Mouse (Mus musculus) MEL (cell line): ENCODE results near the gene Gm49450. TPM values are rescaled to one million over a fixed set of nuclear protein-coding genes. Genes with fewer than 3 reads are reported as not detected.

Experiments
- DNase-seq: peaks from one replicate; pipeline ENCODE4 v3.0.0; 2011; ENCODE audit warnings: low read depth, low spot score
- H3K27ac ChIP-seq: 2 replicates; pipeline ENCODE4 v1.5.1; 2012; ENCODE audit warnings: low read depth, mild to moderate bottlenecking, control low read depth, low read length, moderate library complexity; ENCODE audit not compliant: control insufficient read depth
- H3K27me3 ChIP-seq, 2 experiments: fragments of 150-350 bp in 1 of 2; sonication (generic) in 1 of 2; 2 replicates each; pipeline ENCODE4 v1.6.1; 2012; ENCODE audit warnings: low read length in 2 of 2, mild to moderate bottlenecking in 2 of 2, improper control_type of control experiment in 1 of 2, moderate library complexity in 1 of 2; ENCODE audit not compliant: insufficient read depth in 2 of 2, control insufficient read depth in 1 of 2
- H3K36me3 ChIP-seq, 2 experiments: 2 replicates each; pipeline ENCODE4 v1.6.1; 2012 to 2014; ENCODE audit warnings: low read length in 2 of 2, improper control_type of control experiment in 1 of 2, inconsistent platforms in 1 of 2, mild to moderate bottlenecking in 1 of 2; ENCODE audit not compliant: insufficient read depth in 2 of 2, control insufficient read depth in 1 of 2
- H3K4me1 ChIP-seq, 2 experiments: fragments of 150-350 bp in 1 of 2; sonication (generic) in 1 of 2; 2 replicates each; pipeline ENCODE4 v1.6.1; 2012; ENCODE audit warnings: low read length in 2 of 2, improper control_type of control experiment in 1 of 2, mild to moderate bottlenecking in 1 of 2; ENCODE audit not compliant: insufficient read depth in 2 of 2, control insufficient read depth in 1 of 2
- H3K4me3 ChIP-seq, 2 experiments: fragments of 150-350 bp in 1 of 2; sonication (generic) in 1 of 2; 2 replicates each; pipeline ENCODE4 v1.5.1; 2012; ENCODE audit warnings: low read depth in 2 of 2, low read length in 2 of 2, mild to moderate bottlenecking in 2 of 2, moderate library complexity in 2 of 2, control low read depth in 1 of 2, improper control_type of control experiment in 1 of 2; ENCODE audit not compliant: control insufficient read depth in 1 of 2, insufficient read depth in 1 of 2
- H3K79me2 ChIP-seq: 2 replicates; pipeline ENCODE4 v1.6.1; 2012; ENCODE audit warnings: mild to moderate bottlenecking, low read length, moderate library complexity; ENCODE audit not compliant: control insufficient read depth, poor library complexity, insufficient read depth
- H3K9ac ChIP-seq: 2 replicates; pipeline ENCODE4 v1.6.1; 2012; ENCODE audit warnings: low read depth, mild to moderate bottlenecking, control low read depth, low read length, moderate library complexity; ENCODE audit not compliant: control insufficient read depth, poor library complexity, severe bottlenecking
- H3K9me3 ChIP-seq: fragments of 150-350 bp; sonication (generic); replicated peaks from 2 replicates; pipeline ENCODE4 v1.6.1; 2012; ENCODE audit warnings: mild to moderate bottlenecking, low read length, improper control_type of control experiment, moderate library complexity; ENCODE audit not compliant: insufficient read depth
- BHLHE40 ChIP-seq: IDR thresholded peaks from 2 replicates; pipeline ENCODE4 v1.6.1; 2012; ENCODE audit warnings: low read depth, mild to moderate bottlenecking, inconsistent platforms, low read length, improper control_type of control experiment, borderline replicate concordance
- CHD1 ChIP-seq: IDR thresholded peaks from 2 replicates; pipeline ENCODE4 v1.6.1; 2012; ENCODE audit warnings: low read depth, mild to moderate bottlenecking, inconsistent platforms, low read length, improper control_type of control experiment
- CHD2 ChIP-seq: IDR thresholded peaks from 2 replicates; pipeline ENCODE4 v1.6.1; 2011; ENCODE audit warnings: low read length, improper control_type of control experiment
- CTCF ChIP-seq, 3 experiments: IDR thresholded peaks in 2 of 3; conservative IDR thresholded peaks in 1 of 3; 2 replicates each; pipeline ENCODE4 v1.5.1; 2011 to 2012; ENCODE audit warnings: low read length in 3 of 3, low read depth in 2 of 3, mild to moderate bottlenecking in 2 of 3, improper control_type of control experiment in 1 of 3, inconsistent platforms in 1 of 3, mixed read lengths in 1 of 3, moderate library complexity in 1 of 3; ENCODE audit not compliant: control insufficient read depth in 1 of 3, insufficient read depth in 1 of 3, poor library complexity in 1 of 3, severe bottlenecking in 1 of 3
- ELF1 ChIP-seq: IDR thresholded peaks from 2 replicates; pipeline ENCODE4 v1.6.1; 2014; ENCODE audit warnings: low read depth, mild to moderate bottlenecking, inconsistent platforms, low read length, improper control_type of control experiment, moderate library complexity
- EP300 ChIP-seq, 2 experiments: IDR thresholded peaks; 2 replicates each; pipeline ENCODE4 v1.6.1; 2011; ENCODE audit warnings: improper control_type of control experiment in 2 of 2, low read length in 2 of 2, low read depth in 1 of 2, mild to moderate bottlenecking in 1 of 2
- GATA1 ChIP-seq: IDR thresholded peaks from 2 replicates; pipeline ENCODE4 v1.6.1; 2011; ENCODE audit warnings: low read depth, low read length, improper control_type of control experiment
- HCFC1 ChIP-seq: IDR thresholded peaks from 2 replicates; pipeline ENCODE4 v1.6.1; 2012; ENCODE audit warnings: low read depth, mild to moderate bottlenecking, inconsistent platforms, low read length, improper control_type of control experiment, moderate library complexity
- KAT2A ChIP-seq: conservative IDR thresholded peaks from 2 replicates; pipeline ENCODE4 v1.6.1; 2012; ENCODE audit warnings: low read depth, low read length, improper control_type of control experiment, inconsistent platforms
- MAFK ChIP-seq: IDR thresholded peaks from 2 replicates; pipeline ENCODE4 v1.6.1; 2011; ENCODE audit warnings: low read depth, mild to moderate bottlenecking, low read length, improper control_type of control experiment, borderline replicate concordance
- MAX ChIP-seq: IDR thresholded peaks from 2 replicates; pipeline ENCODE4 v1.6.1; 2011; ENCODE audit warnings: low read length, improper control_type of control experiment
- MAZ ChIP-seq: IDR thresholded peaks from 2 replicates; pipeline ENCODE4 v1.6.1; 2012; ENCODE audit warnings: low read depth, mild to moderate bottlenecking, inconsistent platforms, low read length, improper control_type of control experiment
- MEF2A ChIP-seq: IDR thresholded peaks from 2 replicates; pipeline ENCODE4 v1.6.1; 2014; ENCODE audit warnings: low read depth, mild to moderate bottlenecking, inconsistent platforms, low read length, improper control_type of control experiment; ENCODE audit not compliant: poor library complexity, insufficient replicate concordance, severe bottlenecking; ENCODE audit errors: extremely low read depth
- NELFE ChIP-seq: IDR thresholded peaks from 2 replicates; pipeline ENCODE4 v1.6.1; 2011; ENCODE audit warnings: low read depth, low read length, improper control_type of control experiment
- NRF1 ChIP-seq: IDR thresholded peaks from 2 replicates; pipeline ENCODE4 v1.6.1; 2014; ENCODE audit warnings: low read depth, mild to moderate bottlenecking, inconsistent platforms, low read length, improper control_type of control experiment, moderate library complexity; ENCODE audit not compliant: poor library complexity, insufficient read depth, severe bottlenecking
- POLR2A ChIP-seq, 2 experiments: IDR thresholded peaks; 2 replicates each; pipeline ENCODE4 v1.6.1; 2011 to 2012; ENCODE audit warnings: low read length in 2 of 2, mild to moderate bottlenecking in 2 of 2, control low read depth in 1 of 2, improper control_type of control experiment in 1 of 2, low read depth in 1 of 2, moderate library complexity in 1 of 2; ENCODE audit not compliant: control insufficient read depth in 1 of 2, insufficient read depth in 1 of 2, poor library complexity in 1 of 2
- POLR2AphosphoS5 ChIP-seq: IDR thresholded peaks from 2 replicates; pipeline ENCODE4 v1.6.1; 2012; ENCODE audit warnings: low read depth, borderline replicate concordance, mild to moderate bottlenecking, inconsistent platforms, low read length, moderate library complexity, mixed read lengths
- RAD21 ChIP-seq: IDR thresholded peaks from 2 replicates; pipeline ENCODE4 v1.6.1; 2011; ENCODE audit warnings: mild to moderate bottlenecking, low read depth, low read length, improper control_type of control experiment
- RCOR1 ChIP-seq: IDR thresholded peaks from 2 replicates; pipeline ENCODE4 v1.6.1; 2012; ENCODE audit warnings: low read depth, mild to moderate bottlenecking, inconsistent platforms, low read length, improper control_type of control experiment
- SIN3A ChIP-seq: IDR thresholded peaks from 2 replicates; pipeline ENCODE4 v1.6.1; 2012; ENCODE audit warnings: low read length, improper control_type of control experiment, inconsistent platforms
- SMC3 ChIP-seq: IDR thresholded peaks from 2 replicates; pipeline ENCODE4 v1.6.1; 2011; ENCODE audit warnings: low read depth, low read length, improper control_type of control experiment
- TBP ChIP-seq: IDR thresholded peaks from 2 replicates; pipeline ENCODE4 v1.8.0; 2011; ENCODE audit warnings: low read depth, low read length, improper control_type of control experiment
- TCF12 ChIP-seq: IDR thresholded peaks from 2 replicates; pipeline ENCODE4 v1.6.1; 2014; ENCODE audit warnings: low read depth, mild to moderate bottlenecking, inconsistent platforms, low read length, improper control_type of control experiment, moderate library complexity
- UBTF ChIP-seq: IDR thresholded peaks from 2 replicates; pipeline ENCODE4 v1.6.1; 2012; ENCODE audit warnings: low read depth, mild to moderate bottlenecking, inconsistent platforms, low read length, improper control_type of control experiment, moderate library complexity, borderline replicate concordance; ENCODE audit not compliant: insufficient read depth
- USF1 ChIP-seq: IDR thresholded peaks from 2 replicates; pipeline ENCODE4 v1.6.1; 2014; ENCODE audit warnings: low read depth, mild to moderate bottlenecking, inconsistent platforms, low read length, improper control_type of control experiment, moderate library complexity
- USF2 ChIP-seq, 2 experiments: IDR thresholded peaks; 2 replicates each; pipeline ENCODE4 v1.6.1; 2011 to 2012; ENCODE audit warnings: improper control_type of control experiment in 2 of 2, low read length in 2 of 2, borderline replicate concordance in 1 of 2, inconsistent platforms in 1 of 2, low read depth in 1 of 2, mild to moderate bottlenecking in 1 of 2; ENCODE audit not compliant: insufficient read depth in 1 of 2
- polyA plus RNA-seq, 2 experiments: library from polyadenylated mRNA; stranded (reverse) in 1 of 2; unstranded in 1 of 2; fragments of >175 nt in 1 of 2; fragments of >200 nt in 1 of 2; gene quantifications; 2 replicates each; pipeline versions ENCODE4 v1.2.1 to v1.2.4; 2012; ENCODE audit warnings: low replicate concordance in 2 of 2, low read depth in 1 of 2; ENCODE audit not compliant: insufficient read length in 2 of 2, insufficient read depth in 1 of 2, missing spikeins in 1 of 2
- total RNA-seq: library from RNA; depleted of rRNA; stranded (reverse); fragments of 300-350 nt; gene quantifications from 2 replicates; pipeline ENCODE4 v1.2.3, GENCODE M21; 2012

Gm49450 gene
- total and polyA plus RNA-seq, 3 experiments: not detected

DNA sequence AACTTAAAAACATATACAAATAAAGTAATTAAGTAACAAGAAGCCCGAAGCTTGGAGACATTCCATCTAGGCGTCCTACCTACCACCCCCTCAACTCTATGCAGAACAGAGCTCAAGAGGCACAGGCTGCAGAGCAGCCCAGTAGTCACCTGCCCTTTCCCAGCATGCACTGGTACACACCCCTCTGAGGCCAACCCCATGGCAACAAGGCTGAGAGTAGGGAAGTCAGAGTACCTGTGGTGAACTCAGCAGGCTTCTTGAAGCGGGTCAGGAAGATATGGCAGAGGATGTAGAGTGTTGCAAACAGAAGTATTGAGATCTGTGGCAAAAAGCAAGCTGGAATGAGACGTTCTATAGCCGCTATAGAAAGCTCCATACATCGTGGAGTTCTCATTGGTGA, 38.4 kb downstream of the Gm49450 start:
- no peak for DNase-seq
- H3K4me1 ChIP-seq: peaks cover 6 to 7% of the 10 kb centered on the region in 2 experiments; a peak in 3 of 4 replicates
- no peak overlapping the region for H3K9ac ChIP-seq
- H3K79me2 ChIP-seq: peaks cover 2% of the 10 kb centered on the region; the same call in 1 of the 2 replicates
- TF ChIP-seq MAX (no peak), CTCF (IDR thresholded peaks at IDR 0.05 in 2 of 3, conservative IDR thresholded peaks at IDR 0.05 in 1 of 3; ENCODE audit: control insufficient read depth in 1 of 3, insufficient read depth in 1 of 3, low read depth in 2 of 3, low read length in 3 of 3, poor library complexity in 1 of 3, severe bottlenecking in 1 of 3) (no peak), KAT2A (no peak), USF2 (IDR thresholded peaks at IDR 0.05; ENCODE audit: borderline replicate concordance in 1 of 2, insufficient read depth in 1 of 2, low read depth in 1 of 2, low read length in 2 of 2) (no peak), POLR2A (IDR thresholded peaks at IDR 0.05; ENCODE audit: control insufficient read depth in 1 of 2, insufficient read depth in 1 of 2, low read depth in 1 of 2, low read length in 2 of 2, poor library complexity in 1 of 2) (no peak), SIN3A (no peak), TBP (no peak), TCF12 (no peak), USF1 (no peak), ELF1 (no peak), GATA1 (no peak), UBTF (no peak), MAZ (no peak), HCFC1 (no peak), RCOR1 (no peak), RAD21 (no peak), MAFK (no peak), MEF2A (no peak), EP300 (IDR thresholded peaks at IDR 0.05; ENCODE audit: low read depth in 1 of 2, low read length in 2 of 2) (no peak), BHLHE40 (no peak)
- H3K9me3 ChIP-seq: no peaks in the 10 kb centered on the region
- H3K4me3 ChIP-seq: no peak overlapping the region
- peaks cover 0 to 8% of the 10 kb centered on the region in 2 experiments; a peak in 3 of 4 replicates for H3K36me3 ChIP-seq
- H3K27me3 ChIP-seq: no peaks in the 10 kb centered on the region
- no peak overlapping the region for H3K27ac ChIP-seq

DNA sequence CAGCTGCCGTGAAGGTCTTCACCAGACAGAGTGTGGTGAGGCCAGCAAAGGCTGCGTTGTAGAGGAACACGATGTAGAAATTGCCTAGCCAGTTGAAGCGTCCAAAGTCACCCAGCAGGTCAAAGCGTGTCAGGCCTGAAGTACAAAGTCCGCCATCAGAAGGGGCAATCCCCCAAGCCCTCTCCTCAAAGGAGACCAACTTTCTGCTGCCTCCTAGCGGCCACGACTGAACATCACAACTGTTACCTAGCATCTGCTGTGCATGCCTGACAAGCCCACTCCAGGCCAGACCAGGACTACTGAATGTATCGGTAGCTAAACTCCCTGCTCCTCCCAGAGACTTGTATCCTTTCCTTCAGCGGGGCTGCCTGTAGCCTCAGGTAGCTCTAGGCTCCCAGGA, 48.7 kb downstream of the Gm49450 start:
- Histone ChIP-seq H3K4me3 (no peak overlapping the region), H3K36me3 (no peaks in the 10 kb centered on the region), H3K79me2 (no peaks in the 10 kb centered on the region), H3K9me3 (no peaks in the 10 kb centered on the region), H3K9ac (no peak overlapping the region), H3K27me3 (no peaks in the 10 kb centered on the region), H3K27ac (no peak overlapping the region), H3K4me1 (no peaks in the 10 kb centered on the region)
- DNase-seq: peak; percentile 63
- TF ChIP-seq BHLHE40 (no peak), CHD2 (no peak), POLR2AphosphoS5 (no peak), TCF12 (no peak), RAD21 (peak; percentile 15; the same call in 1 of the 2 replicates), CHD1 (no peak), CTCF (IDR thresholded peaks at IDR 0.05 in 2 of 3, conservative IDR thresholded peaks at IDR 0.05 in 1 of 3; ENCODE audit: control insufficient read depth in 1 of 3, insufficient read depth in 1 of 3, low read depth in 2 of 3, low read length in 3 of 3, poor library complexity in 1 of 3, severe bottlenecking in 1 of 3) (peak; percentile 77 to 95 (median 80)), NELFE (no peak), SMC3 (peak; percentile 48), NRF1 (no peak), EP300 (IDR thresholded peaks at IDR 0.05; ENCODE audit: low read depth in 1 of 2, low read length in 2 of 2) (no peak), SIN3A (no peak)
